Mouse (Mus musculus) kidney, embryonic 14.5 days (tissue): ENCODE results near the gene Bcat1. TPM values are rescaled to one million over a fixed set of nuclear protein-coding genes. Genes with fewer than 3 reads are reported as not detected.

Source experiments
- ATAC-seq: fragments of 200-750 bp; cut with Nextera tagmentation; 2 replicates; pipeline ENCODE4 v1.8.0; 2017; ENCODE audit warnings: moderate number of reproducible peaks, mild to moderate bottlenecking, moderate TSS enrichment, moderate library complexity; ENCODE audit not compliant: low FRiP score, low TSS enrichment
- H3K27ac ChIP-seq: fragments of 300-500 bp; sonication (generic); 2 replicates; pipeline ENCODE4 v1.5.1; 2014; ENCODE audit warnings: low read depth, mild to moderate bottlenecking, low read length, moderate library complexity, mixed read lengths
- H3K27me3 ChIP-seq: fragments of 300-500 bp; sonication (generic); 2 replicates; pipeline ENCODE4 v1.6.1; 2014; ENCODE audit warnings: mild to moderate bottlenecking, low read length; ENCODE audit not compliant: control insufficient read depth, insufficient read depth
- H3K36me3 ChIP-seq: fragments of 300-500 bp; sonication (generic); 2 replicates; pipeline ENCODE4 v1.6.1; 2014; ENCODE audit warnings: low read length, mixed read lengths; ENCODE audit not compliant: control insufficient read depth, insufficient read depth
- H3K4me1 ChIP-seq: fragments of 300-500 bp; sonication (generic); 2 replicates; pipeline ENCODE4 v1.6.1; 2014; ENCODE audit warnings: low read length, mixed read lengths; ENCODE audit not compliant: control insufficient read depth, insufficient read depth
- H3K4me2 ChIP-seq: fragments of 300-500 bp; sonication (generic); replicated peaks from 2 replicates; pipeline ENCODE4 v1.6.1; 2014; ENCODE audit warnings: low read depth, mild to moderate bottlenecking, low read length
- H3K4me3 ChIP-seq: fragments of 300-500 bp; sonication (generic); 2 replicates; pipeline ENCODE4 v1.5.1; 2014; ENCODE audit warnings: mild to moderate bottlenecking, low read length
- H3K9ac ChIP-seq: fragments of 300-500 bp; sonication (generic); 2 replicates; pipeline ENCODE4 v1.6.1; 2014; ENCODE audit warnings: low read depth, mild to moderate bottlenecking, low read length, moderate library complexity
- H3K9me3 ChIP-seq: fragments of 300-500 bp; sonication (generic); 2 replicates; pipeline ENCODE4 v1.6.1; 2016; ENCODE audit warnings: low read length; ENCODE audit not compliant: control insufficient read depth
- WGBS: fragments of 180-500 bp; shearing (Covaris S2); extraction: QIAGEN DNeasy Blood & Tissue Kit; methylation state at CpG from one replicate; pipeline ENCODE4 v1.1.7; 2014; 5-methylcytosine and 5-hydroxymethylcytosine counted together
- polyA plus RNA-seq: library from polyadenylated mRNA; unstranded; fragments of >200 nt; fragmentation: Nextera tagmentation; extraction: Ambion mirVana; gene quantifications from 2 replicates; pipeline ENCODE4 v1.2.1, GENCODE M21; 2014

The Bcat1 gene
- polyA plus RNA-seq, 1 experiment from 2014 or later: 8.6 TPM

DNA sequence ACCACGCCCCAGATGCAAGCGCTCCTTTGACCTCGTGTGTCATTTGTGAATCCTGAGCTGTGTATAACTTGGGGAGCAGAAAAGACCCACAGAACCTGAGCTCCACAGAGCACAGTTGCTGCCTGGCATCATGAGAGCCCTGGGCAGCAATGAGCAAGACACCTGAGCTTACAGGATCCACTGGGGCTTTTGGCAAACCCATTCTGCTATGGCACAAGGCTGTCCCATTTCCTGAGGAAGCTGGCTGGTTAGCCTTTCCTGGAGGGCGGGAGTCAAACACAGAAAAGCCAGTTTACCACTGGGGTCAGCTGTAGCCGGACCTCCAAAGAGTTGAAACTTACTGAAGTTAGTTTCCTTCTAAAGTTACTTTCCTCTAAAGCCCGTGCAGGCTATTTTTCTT, 9.6 kb downstream of the Bcat1 start:
- ATAC-seq: no peak
- WGBS: 61% methylated on average over 6 of the region's 6 CpGs
- Histone ChIP-seq H3K36me3 (no peaks in the 10 kb centered on the region), H3K4me3 (no peak overlapping the region), H3K27me3 (no peaks in the 10 kb centered on the region), H3K27ac (no peak overlapping the region), H3K4me1 (no peaks in the 10 kb centered on the region), H3K9ac (no peak overlapping the region), H3K9me3 (no peaks in the 10 kb centered on the region), H3K4me2 (no peak overlapping the region)

- no peaks in the 10 kb centered on the region for H3K9me3 ChIP-seq
- H3K4me1 ChIP-seq: no peaks in the 10 kb centered on the region
- H3K36me3 ChIP-seq: no peaks in the 10 kb centered on the region
- WGBS: 79% methylated on average over 4 of the region's 4 CpGs
- H3K27me3 ChIP-seq: no peaks in the 10 kb centered on the region
- ATAC-seq: no peak
- H3K4me3 ChIP-seq: no peak overlapping the region
- no peak overlapping the region for H3K27ac ChIP-seq
- no peak overlapping the region for H3K9ac ChIP-seq
- no peak overlapping the region for H3K4me2 ChIP-seq
Measured at GRCm38 (mm10) chr6:145065301-145065845, 10.6 kb downstream of the Bcat1 start.

GRCm38 (mm10) chr6:145064104-145064503, 11.9 kb downstream of the Bcat1 start:
- no peaks in the 10 kb centered on the region for H3K27me3 ChIP-seq
- WGBS: 60% methylated on average over 1 of the region's 1 CpGs
- H3K9me3 ChIP-seq: no peaks in the 10 kb centered on the region
- no peak overlapping the region for H3K4me3 ChIP-seq
- H3K9ac ChIP-seq: no peak overlapping the region
- no peaks in the 10 kb centered on the region for H3K4me1 ChIP-seq
- H3K36me3 ChIP-seq: no peaks in the 10 kb centered on the region
- no peak overlapping the region for H3K27ac ChIP-seq
- no peak for ATAC-seq
- H3K4me2 ChIP-seq: no peak overlapping the region

DNA sequence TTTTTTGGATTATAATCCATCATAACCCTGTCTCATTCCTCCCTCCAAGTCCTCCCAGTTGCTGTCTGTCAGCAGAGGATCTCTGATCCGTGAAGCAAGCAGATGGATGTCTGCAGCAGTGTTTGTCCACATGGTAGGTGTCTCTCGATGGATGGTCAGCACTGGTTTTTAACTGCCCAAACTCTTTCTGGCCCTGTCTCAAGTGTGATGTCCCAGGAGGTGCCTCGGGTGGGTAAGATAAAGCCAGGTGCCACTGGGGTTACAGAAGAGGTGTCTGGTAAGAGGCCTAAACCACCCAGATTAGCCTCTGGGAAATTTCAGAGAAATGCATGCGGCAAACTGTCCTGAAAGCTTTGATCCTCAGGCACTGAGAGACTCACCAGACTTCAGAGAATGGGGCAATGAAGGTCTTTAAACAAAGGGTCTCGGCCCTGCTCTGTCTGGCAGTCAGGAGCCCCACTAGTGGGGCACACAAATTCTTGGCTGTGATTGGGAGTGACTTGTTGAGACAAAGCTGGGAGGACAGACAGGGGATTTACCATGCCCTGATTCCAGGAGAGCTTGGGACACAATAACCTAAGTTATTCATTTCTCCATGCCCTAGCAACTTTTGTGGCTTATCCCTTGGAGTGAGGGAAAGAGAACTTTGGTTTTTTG, 12.6 kb downstream of the Bcat1 start:
- H3K36me3 ChIP-seq: no peaks in the 10 kb centered on the region
- no peaks in the 10 kb centered on the region for H3K4me1 ChIP-seq
- ATAC-seq: 0 out of 2 replicates have a peak, but pooled peaks have one; percentile 24
- 25% methylated on average over 5 of the region's 5 CpGs for WGBS
- no peaks in the 10 kb centered on the region for H3K9me3 ChIP-seq
- H3K27me3 ChIP-seq: no peaks in the 10 kb centered on the region
- no peak overlapping the region for H3K4me3 ChIP-seq
- no peak overlapping the region; the same call in 1 of the 2 replicates for H3K27ac ChIP-seq
- H3K9ac ChIP-seq: no peak overlapping the region
- no peak overlapping the region for H3K4me2 ChIP-seq

GRCm38 (mm10) chr6:145062763-145063162, 13.2 kb downstream of the Bcat1 start:
- no peaks in the 10 kb centered on the region for H3K27me3 ChIP-seq
- no peaks in the 10 kb centered on the region for H3K4me1 ChIP-seq
- WGBS: 50% methylated on average over 4 of the region's 4 CpGs
- H3K4me2 ChIP-seq: no peak overlapping the region
- H3K9ac ChIP-seq: no peak overlapping the region
- H3K4me3 ChIP-seq: no peak overlapping the region
- no peaks in the 10 kb centered on the region for H3K36me3 ChIP-seq
- H3K9me3 ChIP-seq: no peaks in the 10 kb centered on the region
- no peak overlapping the region for H3K27ac ChIP-seq
- ATAC-seq: peak; percentile 21; the same call in 1 of the 2 replicates

DNA sequence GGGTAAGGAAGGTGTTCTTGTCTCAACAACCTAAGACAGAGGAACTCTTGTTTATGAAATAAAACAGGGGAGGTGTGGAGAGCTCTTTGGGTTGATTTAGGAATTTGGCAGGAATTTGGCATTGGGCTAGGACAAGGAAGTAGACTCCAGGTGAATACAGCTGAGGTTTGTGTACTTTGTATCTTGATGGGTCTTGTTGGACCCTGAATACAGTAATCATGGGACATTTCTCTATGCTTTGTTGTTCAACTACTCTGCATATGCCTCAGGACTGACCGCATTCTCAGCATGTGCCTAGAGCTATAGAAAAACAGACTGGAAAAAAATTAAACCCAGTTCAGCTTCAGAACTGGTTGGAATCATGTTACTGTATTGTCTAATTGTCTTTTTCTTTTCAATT, 14.6 kb downstream of the Bcat1 start:
- no peak overlapping the region for H3K27ac ChIP-seq
- no peaks in the 10 kb centered on the region for H3K4me1 ChIP-seq
- no peak overlapping the region for H3K9ac ChIP-seq
- H3K36me3 ChIP-seq: no peaks in the 10 kb centered on the region
- no peak for ATAC-seq
- no peaks in the 10 kb centered on the region for H3K27me3 ChIP-seq
- H3K4me2 ChIP-seq: no peak overlapping the region
- 85% methylated on average over 1 of the region's 1 CpGs for WGBS
- H3K9me3 ChIP-seq: no peaks in the 10 kb centered on the region
- H3K4me3 ChIP-seq: no peak overlapping the region

GRCm38 (mm10) chr6:145056102-145056501, 19.9 kb downstream of the Bcat1 start:
- H3K9me3 ChIP-seq: no peaks in the 10 kb centered on the region
- no peaks in the 10 kb centered on the region for H3K36me3 ChIP-seq
- H3K27me3 ChIP-seq: no peaks in the 10 kb centered on the region
- peaks cover 8% of the 10 kb centered on the region; the same call in 1 of the 2 replicates for H3K4me1 ChIP-seq
- WGBS: 61% methylated on average over 4 of the region's 4 CpGs
- peak; percentile 78 for ATAC-seq
- no peak overlapping the region for H3K27ac ChIP-seq
- H3K9ac ChIP-seq: no peak overlapping the region
- H3K4me3 ChIP-seq: no peak overlapping the region
- H3K4me2 ChIP-seq: no peak overlapping the region

DNA sequence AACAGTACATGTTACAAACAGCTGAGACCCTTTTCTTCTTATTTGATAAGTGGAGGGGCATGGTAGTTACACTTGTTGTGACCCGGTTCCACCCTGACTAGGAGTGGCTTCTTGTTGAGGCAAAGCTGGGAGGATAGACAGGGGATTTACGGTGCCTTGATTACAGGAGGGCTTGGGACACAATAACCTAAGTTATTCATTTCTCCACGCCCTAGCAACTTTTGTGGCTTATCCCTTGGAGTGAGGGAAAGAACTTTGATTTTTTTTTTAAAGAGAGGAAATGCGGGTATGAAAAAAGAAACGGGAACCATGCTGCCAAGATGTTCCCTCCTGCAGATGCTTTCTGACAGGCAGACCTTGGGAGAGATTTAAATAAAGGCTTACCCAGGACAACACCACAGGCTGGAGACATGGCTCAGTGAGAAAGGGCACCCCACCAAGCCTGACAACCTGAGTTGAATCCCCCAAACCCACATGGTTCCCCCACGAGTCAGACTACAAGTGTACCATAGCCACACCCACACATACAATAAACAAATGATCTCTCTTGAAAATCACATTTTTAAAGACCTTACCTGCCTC, 20.6 kb downstream of the Bcat1 start:
- Histone ChIP-seq H3K27ac (no peak overlapping the region), H3K9ac (no peak overlapping the region), H3K36me3 (no peaks in the 10 kb centered on the region), H3K27me3 (no peaks in the 10 kb centered on the region), H3K4me3 (no peak overlapping the region), H3K9me3 (no peaks in the 10 kb centered on the region), H3K4me2 (no peak overlapping the region), H3K4me1 (peaks cover 8% of the 10 kb centered on the region; the same call in 1 of the 2 replicates)
- WGBS: 18% methylated on average over 6 of the region's 6 CpGs
- no peak for ATAC-seq

DNA sequence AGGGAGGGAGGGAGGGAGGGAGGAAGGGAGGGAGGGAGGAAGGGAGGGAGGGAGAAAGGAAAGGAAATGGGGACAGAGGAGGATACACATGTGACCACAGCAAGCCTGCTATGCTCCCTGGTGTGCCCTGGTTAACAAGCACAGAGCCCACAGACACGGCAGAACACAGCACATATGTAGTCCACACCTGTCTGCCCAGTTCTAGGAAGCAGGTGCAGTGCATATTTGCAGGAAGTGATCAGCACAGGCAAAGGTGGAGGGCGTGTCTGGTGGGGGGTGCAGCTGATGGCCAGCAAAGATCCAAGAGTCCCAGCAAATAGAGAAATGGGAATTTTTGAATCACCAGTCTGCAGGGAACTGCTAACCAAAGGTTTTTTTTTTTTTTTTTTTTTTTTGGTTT, 23.3 kb downstream of the Bcat1 start:
- peaks cover 4% of the 10 kb centered on the region for H3K27me3 ChIP-seq
- H3K4me1 ChIP-seq: peaks cover 13% of the 10 kb centered on the region; the same call in 1 of the 2 replicates
- H3K9ac ChIP-seq: no peak overlapping the region
- no peaks in the 10 kb centered on the region for H3K36me3 ChIP-seq
- H3K27ac ChIP-seq: no peak overlapping the region
- no peak overlapping the region for H3K4me2 ChIP-seq
- H3K9me3 ChIP-seq: no peaks in the 10 kb centered on the region
- no peak for ATAC-seq
- H3K4me3 ChIP-seq: no peak overlapping the region
- 90% methylated on average over 2 of the region's 2 CpGs for WGBS
